Mouse (Mus musculus) large intestine, adult 2 months (tissue): ENCODE measurements around the gene Gm884. TPM values are rescaled to one million over a fixed set of nuclear protein-coding genes. Genes with fewer than 3 reads are reported as not detected.

Source experiments
- DNase-seq: peaks from one replicate; pipeline ENCODE4 v3.0.0-alpha.2; 2012; ENCODE audit warnings: low read depth, low spot score
- WGBS: fragments of 180-500 bp; shearing (Covaris S2); methylation state at CpG from one replicate; pipeline ENCODE4 v1.1.7; 2018; 5-methylcytosine and 5-hydroxymethylcytosine counted together
- polyA plus RNA-seq: library from polyadenylated mRNA; depleted of rRNA; stranded (reverse); fragments of >200 nt; gene quantifications from 2 replicates; pipeline ENCODE4 v1.2.3, GENCODE M21; 2012; rRNA removed

Gm884 gene
- polyA plus RNA-seq, result not detected in 2 replicates

- DNase-seq, result no peak
- 77% methylated on average over 9 of the region's 9 CpGs for WGBS
Measured at GRCm38 (mm10) chr11:103621040-103621439, at the start of gene Gm884. Gene Gm884, minus strand, starts transcription at chr11:103621140.

DNA sequence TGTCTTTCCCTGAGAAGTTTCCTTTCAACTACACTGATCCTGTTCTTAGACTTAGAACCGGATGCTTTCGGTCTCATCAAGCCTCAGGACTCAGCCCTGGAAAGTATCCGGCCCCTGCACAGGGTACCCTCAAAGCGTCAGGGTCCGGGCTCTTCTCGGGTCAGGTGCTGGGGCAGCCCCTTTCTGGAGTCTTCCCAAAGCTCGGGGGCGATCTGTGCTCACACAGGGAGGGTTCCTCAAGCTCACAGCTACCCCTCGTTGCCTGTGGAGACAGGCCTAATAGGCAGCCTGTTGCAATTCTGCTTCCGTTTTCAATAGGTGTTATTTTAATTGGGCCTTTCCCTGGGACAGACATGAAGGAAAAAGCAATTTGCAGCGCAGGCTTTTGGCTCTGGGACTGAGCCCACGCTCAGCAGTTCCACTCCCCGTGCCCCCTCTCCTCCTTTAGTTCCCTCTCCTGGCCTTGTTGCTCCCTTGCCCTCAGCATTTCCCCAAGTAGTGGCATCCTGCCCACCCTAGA lies 46.0 kb upstream of the Gm884 start:
- no peak for DNase-seq
- whole genome bisulfite sequencing, result 68% methylated on average over 13 of the region's 13 CpGs

- DNase-seq, result no peak
- WGBS, result 43% methylated on average over 10 of the region's 10 CpGs
Measured at GRCm38 (mm10) chr11:103666181-103666906, 45.4 kb upstream of the Gm884 start.

- 36% methylated on average over 1 of the region's 1 CpGs for WGBS
- DNase-seq, result no peak
Measured at GRCm38 (mm10) chr11:103665695-103666094, 44.8 kb upstream of the Gm884 start.

DNA sequence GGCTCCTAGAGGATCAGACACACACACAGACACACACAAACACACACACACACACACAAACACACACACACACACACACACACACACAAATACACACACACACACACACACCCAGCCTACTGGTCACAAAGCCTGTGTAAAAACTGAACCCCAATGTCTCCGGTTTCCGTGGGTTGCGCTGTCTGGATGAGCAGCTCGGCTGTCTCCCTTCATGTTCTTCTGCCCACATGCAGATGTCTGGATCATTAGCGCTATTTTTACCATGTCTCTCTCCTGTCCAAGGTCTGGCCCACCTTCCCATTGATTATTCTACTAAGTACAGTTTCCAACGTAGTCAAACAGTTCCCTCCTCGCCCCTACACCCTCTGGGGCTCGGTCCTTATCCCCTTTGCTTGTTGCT lies 42.2 kb upstream of the Gm884 start:
- WGBS, result 78% methylated on average over 8 of the region's 8 CpGs
- DNase-seq, result no peak

DNA sequence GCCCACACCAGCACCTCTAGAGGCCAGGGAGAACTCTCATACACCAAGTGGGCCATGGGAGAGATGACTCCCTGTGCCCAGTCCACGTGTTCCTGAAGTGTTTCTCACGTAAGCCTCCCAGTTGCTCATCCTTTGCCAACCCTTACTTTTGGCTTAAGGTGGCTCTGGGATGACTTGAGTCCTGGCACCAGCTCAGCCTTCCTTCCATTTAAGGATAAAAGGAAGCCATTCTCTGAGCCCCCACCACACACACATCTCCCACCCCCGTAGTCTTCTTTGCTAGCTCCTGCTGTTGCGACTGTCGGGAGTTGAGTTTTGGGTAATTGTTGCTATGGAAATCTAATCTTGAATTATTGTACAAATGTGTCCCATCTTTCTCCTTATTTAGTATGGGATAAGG lies 41.6 kb upstream of the Gm884 start:
- DNase-seq, result no peak
- WGBS, result 70% methylated on average over 5 of the region's 5 CpGs

DNA sequence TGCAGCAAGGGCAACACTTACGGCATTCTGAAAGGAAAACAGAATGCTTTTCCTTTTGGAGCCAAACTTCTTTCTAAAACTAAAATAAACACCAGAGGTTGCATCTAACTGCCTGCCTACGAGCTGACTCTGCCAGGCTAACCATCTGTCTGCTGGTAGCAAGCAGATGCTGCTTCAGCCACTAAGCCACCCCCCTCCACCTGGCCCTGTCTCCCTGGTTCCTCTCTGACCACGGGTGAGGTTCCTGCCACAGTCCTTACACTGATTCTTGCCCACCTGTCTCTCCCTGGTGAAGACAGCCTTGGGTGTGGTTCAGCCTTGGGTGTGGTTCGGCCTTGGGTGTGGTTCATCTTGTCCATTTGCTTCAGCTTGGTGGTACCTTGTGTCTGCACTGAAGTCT lies 40.9 kb upstream of the Gm884 start:
- 33% methylated on average over 4 of the region's 4 CpGs for WGBS
- no peak for DNase-seq

DNA sequence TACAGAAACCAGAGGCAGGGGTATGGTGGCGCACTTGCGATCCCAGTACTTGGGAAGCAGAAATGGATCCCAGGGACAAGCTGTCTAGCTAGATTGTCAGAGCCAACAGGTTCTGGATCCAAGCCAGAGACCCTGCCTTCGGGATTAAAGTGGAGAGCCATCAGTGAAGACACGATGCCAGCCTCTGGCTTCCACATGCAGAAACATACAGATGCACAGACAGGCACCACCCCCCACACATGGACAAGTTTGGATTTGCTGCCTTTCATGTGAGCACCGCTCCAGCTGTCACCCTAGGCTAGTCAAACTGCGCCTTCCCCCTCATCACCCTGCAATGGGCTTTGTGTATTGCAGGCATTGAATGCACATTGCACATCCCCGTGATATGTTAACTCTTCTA lies 37.2 kb upstream of the Gm884 start:
- DNase-seq, result no peak
- 88% methylated on average over 7 of the region's 7 CpGs for WGBS

GRCm38 (mm10) chr11:103656520-103656919 lies 35.6 kb upstream of the Gm884 start:
- WGBS, result 7% methylated on average over 3 of the region's 3 CpGs
- DNase-seq, result no peak

- 26% methylated on average over 10 of the region's 10 CpGs for WGBS
- peak; percentile 21 for DNase-seq
Measured at GRCm38 (mm10) chr11:103653359-103653965, 32.5 kb upstream of the Gm884 start.

DNA sequence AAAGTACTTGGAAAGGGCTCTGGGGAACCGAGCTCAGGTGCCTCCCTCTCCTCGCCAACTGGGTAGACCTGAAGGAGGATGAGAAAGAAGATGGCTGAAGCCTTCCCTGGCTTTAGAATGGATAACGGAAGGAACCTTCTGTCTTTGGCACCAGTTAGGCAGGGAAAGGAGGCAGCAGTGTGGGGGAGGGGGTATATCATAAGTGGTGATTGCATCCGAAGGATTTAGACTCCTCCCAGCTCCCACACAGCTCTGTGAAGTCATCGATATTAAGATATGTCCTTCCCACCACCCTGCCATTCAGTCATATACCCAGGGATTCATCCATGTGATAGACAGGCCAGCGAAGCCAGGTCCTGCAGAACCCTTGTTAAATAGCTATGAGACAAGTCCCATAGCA lies 30.5 kb upstream of the Gm884 start:
- WGBS, result 75% methylated on average over 6 of the region's 6 CpGs
- no peak for DNase-seq

- WGBS, result 2% methylated on average over 37 of the region's 37 CpGs
- DNase-seq, result no peak
Measured at GRCm38 (mm10) chr11:103649983-103650493, 29.1 kb upstream of the Gm884 start.

GRCm38 (mm10) chr11:103649301-103649982 lies 28.5 kb upstream of the Gm884 start, which contains the start of gene Rprml:
Gene Rprml, plus strand, starts transcription at chr11:103649570.
- WGBS, result 2% methylated on average over 70 of the region's 71 CpGs
- no peak for DNase-seq

DNA sequence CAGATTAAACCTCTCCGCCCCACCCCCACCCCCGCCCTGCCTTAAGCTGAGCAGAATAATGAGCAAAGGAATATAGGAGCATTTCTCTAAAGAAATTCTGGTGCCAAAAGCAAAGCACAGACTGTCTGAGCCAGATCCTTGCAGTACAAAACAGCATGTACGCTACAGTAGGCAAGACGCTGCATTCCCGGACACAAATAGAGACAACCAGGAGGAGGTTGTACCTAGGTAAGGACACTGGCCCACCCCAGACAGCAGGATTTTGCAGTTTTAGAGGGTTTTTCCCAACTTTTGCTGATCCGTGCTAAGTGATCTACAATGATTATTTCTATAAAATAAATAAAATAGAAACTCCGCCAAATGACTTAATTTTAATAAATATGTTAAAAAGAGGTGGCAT lies 27.7 kb upstream of the Gm884 start:
- WGBS, result 44% methylated on average over 7 of the region's 7 CpGs
- no peak for DNase-seq

GRCm38 (mm10) chr11:103647921-103648620 lies 27.1 kb upstream of the Gm884 start:
- 12% methylated on average over 11 of the region's 11 CpGs for WGBS
- no peak for DNase-seq

GRCm38 (mm10) chr11:103646301-103646700 lies 25.4 kb upstream of the Gm884 start:
- 76% methylated on average over 6 of the region's 6 CpGs for WGBS
- DNase-seq, result no peak

DNA sequence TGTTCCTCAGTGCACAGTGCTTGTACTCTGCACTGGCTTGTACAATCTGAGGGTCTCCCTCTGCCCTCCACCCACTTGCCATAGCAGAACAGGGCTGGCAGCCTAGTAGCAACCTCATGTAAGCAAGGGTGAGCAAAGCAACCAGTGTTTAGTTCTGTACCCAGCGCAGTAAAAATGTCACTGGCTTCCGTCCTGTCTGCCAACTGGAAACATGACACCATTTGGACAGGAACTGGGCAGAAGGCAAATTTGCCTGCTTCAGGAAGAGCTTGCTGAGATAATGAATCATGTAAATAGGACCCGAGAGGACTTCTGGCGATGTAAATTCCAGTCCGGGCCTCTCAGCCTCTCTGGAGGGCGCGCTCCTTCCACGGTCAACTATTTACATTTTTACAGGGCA lies 24.8 kb upstream of the Gm884 start:
- WGBS, result 29% methylated on average over 8 of the region's 8 CpGs
- DNase-seq, result no peak

DNA sequence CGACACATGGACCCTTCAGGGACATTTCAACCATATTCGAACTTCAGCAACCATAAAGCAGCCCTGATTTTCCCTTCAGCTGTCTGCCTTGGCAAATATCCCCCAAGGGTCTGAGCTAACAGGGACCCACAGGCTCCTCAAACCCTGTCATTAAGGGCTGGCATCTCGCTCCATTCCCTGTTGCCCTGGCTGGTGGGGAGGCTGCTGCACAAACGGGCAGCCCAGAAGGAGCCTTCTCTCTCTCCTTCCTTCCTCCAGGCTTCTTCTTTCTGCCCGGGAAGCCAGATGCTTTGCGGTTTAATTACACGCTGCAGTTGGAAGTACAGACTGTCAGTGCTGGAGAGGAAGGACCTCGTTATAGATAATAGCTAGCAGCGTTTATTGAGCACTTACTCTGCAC lies 22.3 kb upstream of the Gm884 start:
- DNase-seq, result no peak
- 55% methylated on average over 9 of the region's 9 CpGs for WGBS

DNA sequence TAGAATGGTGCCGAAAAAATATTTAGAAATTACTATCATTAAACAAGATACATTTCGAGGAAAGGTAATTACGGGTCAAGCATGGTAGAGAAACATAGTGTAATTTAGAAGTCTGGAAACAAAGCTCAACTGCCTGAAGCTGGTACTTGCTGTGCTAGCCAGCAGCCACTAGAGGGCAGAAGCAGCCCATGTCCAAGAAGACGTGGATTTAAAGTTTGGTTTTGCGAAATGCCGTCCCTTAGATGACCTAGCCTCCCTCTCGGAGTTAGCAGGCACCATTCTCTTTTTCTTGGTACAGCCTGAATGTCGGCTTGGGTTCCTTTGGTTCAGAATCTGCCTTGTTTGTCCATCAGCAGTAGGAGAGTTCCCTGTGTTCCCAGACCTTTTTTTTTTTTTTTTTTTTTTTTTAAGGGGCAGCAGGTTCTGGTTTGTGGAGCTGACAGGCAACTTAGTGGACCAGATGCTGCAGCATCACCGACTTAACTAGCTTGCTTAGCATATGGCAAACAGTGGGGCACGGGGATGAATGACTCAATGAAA lies 18.5 kb upstream of the Gm884 start:
- peak; percentile 10 for DNase-seq
- 2% methylated on average over 10 of the region's 10 CpGs for WGBS

DNA sequence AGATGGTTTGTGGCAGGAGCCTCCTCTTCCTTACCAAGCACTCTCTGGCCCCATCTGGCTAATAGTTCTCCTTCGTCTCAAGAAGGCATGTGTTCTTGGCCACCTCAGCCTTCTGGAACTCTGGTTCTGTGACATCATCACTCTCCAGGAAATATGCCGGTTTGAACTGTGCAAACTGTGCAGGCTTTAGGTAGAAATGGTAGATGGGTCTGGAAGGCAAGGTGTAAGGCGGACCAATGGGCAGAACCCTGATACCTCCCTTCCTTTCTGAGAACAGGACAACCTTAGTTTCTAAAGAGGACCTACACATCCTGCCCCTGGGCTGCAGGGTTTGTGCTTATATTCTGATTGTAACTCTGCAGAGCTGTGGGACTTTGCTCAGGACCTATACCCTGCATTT lies 17.9 kb upstream of the Gm884 start, which contains the start of gene Lyzl6:
TSS of gene Lyzl6 (minus strand) at position 101 of the 400 bp plus-strand sequence.
- DNase-seq, result no peak
- WGBS, result 69% methylated on average over 3 of the region's 3 CpGs
